Mouse (Mus musculus): ENCODE data around the gene Cpd. TPM values are rescaled to one million over a fixed set of nuclear protein-coding genes. Genes with fewer than 3 reads are reported as not detected.

Gene Cpd
- 14.8 and 16.6 TPM in 2 replicates for polyA plus RNA-seq (2016; fragmentation: Nextera tagmentation; extraction: Ambion mirVana)

DNA sequence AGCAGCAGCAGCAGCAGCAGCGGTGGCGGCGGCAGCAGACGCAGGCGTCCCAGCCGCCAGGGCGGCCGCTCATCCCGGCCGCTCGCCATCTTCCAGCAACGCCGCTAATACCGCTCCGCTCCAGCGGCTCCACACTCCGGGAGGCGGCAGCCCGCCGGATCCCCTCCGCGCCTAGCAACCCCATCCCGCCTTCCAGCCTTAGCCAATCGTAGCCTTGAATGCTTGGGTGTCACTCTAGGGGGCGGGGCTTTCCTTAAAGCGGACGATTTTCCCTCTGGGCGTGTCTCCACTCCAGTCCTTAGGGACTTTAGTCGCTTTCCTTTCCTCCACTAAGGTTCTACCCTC, at the start of gene Cpd:
TSS of gene Cpd (minus strand) at position 141 of the 345 bp plus-strand sequence.
- under 1% methylated on average over 28 of the region's 29 CpGs for WGBS
- H3K36me3 ChIP-seq, result no peaks in the 10 kb centered on the region
- H3K9ac ChIP-seq (replicated peaks), result peak within 1 kb of the TSS; percentile 92
- ATAC-seq (ENCODE audit: insufficient number of reproducible peaks, insufficient read depth, low FRiP score, low TSS enrichment, low read depth), result peak; percentile 99
- peak within 1 kb of the TSS; percentile 95 for H3K4me3 ChIP-seq (replicated peaks)
- H3K9me3 ChIP-seq, result no peaks in the 10 kb centered on the region
- peak within 1 kb of the TSS; percentile 90 for H3K27ac ChIP-seq
- H3K27me3 ChIP-seq, result no peaks in the 10 kb centered on the region
- H3K4me1 ChIP-seq (replicated peaks), result peaks cover 23% of the 10 kb centered on the region
- peak within 1 kb of the TSS; percentile 99 for H3K4me2 ChIP-seq

DNA sequence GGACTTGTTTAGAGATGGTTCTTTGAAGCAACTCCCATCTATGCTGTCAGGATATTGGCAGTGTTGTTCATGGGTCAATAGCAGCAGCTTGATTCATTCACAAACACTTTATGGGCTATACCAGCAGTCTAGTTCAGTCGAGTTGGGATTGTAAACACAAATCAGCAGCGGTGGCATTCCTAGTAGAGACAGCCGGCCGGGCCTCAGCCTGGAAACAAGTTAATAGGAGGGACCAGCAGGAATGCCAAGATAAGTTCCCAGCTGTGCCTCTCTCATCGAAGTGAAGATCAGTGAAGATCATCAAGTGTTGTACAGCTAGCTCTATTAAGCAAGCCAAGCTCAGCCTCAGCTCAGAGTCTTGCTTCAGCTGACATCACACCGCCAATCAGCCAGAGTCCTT, 49.5 kb upstream of the Cpd start:
- 0 out of 2 replicates have a peak overlapping the region, but pooled peaks have one; percentile 17 for H3K27ac ChIP-seq
- no peaks in the 10 kb centered on the region for H3K36me3 ChIP-seq
- no peaks in the 10 kb centered on the region for H3K27me3 ChIP-seq
- no peak overlapping the region for H3K4me3 ChIP-seq (replicated peaks)
- H3K9me3 ChIP-seq, result no peaks in the 10 kb centered on the region
- peaks cover 23% of the 10 kb centered on the region for H3K4me1 ChIP-seq (replicated peaks)
- H3K9ac ChIP-seq (replicated peaks), result no peak overlapping the region
- 51% methylated on average over 6 of the region's 6 CpGs for WGBS
- ATAC-seq (ENCODE audit: insufficient number of reproducible peaks, insufficient read depth, low FRiP score, low TSS enrichment, low read depth), result no peak
- H3K4me2 ChIP-seq, result no peak overlapping the region

DNA sequence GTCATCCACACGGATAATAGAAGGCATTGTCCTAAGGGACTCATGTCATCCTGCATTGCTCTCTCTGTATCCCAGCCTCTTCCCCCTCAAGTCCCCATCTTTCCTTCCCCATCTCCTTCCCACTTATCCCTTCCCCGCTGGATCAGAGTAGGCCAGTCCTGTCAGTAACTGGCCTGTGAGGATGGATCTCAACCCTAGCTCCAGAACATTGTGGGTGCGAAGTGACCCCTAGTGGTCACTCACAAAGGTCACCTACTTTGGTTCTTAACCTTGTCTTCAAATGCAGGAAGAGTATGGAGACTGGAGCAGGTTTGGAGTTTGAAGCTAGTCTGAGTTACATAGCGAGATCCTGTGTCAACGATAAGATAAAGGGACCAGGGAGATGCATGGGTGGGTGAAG, 47.4 kb upstream of the Cpd start:
- H3K9me3 ChIP-seq, result no peaks in the 10 kb centered on the region
- WGBS, result 38% methylated on average over 5 of the region's 5 CpGs
- no peak overlapping the region for H3K9ac ChIP-seq (replicated peaks)
- peaks cover 28% of the 10 kb centered on the region for H3K4me1 ChIP-seq (replicated peaks)
- H3K27ac ChIP-seq, result no peak overlapping the region
- H3K27me3 ChIP-seq, result no peaks in the 10 kb centered on the region
- H3K4me3 ChIP-seq (replicated peaks), result no peak overlapping the region
- H3K36me3 ChIP-seq, result no peaks in the 10 kb centered on the region
- ATAC-seq (ENCODE audit: insufficient number of reproducible peaks, insufficient read depth, low FRiP score, low TSS enrichment, low read depth), result no peak
- H3K4me2 ChIP-seq, result no peak overlapping the region

- H3K27me3 ChIP-seq, result no peaks in the 10 kb centered on the region
- H3K36me3 ChIP-seq, result no peaks in the 10 kb centered on the region
- H3K9ac ChIP-seq (replicated peaks), result no peak overlapping the region
- 10% methylated on average over 4 of the region's 4 CpGs for WGBS
- no peak overlapping the region for H3K27ac ChIP-seq
- ATAC-seq (ENCODE audit: insufficient number of reproducible peaks, insufficient read depth, low FRiP score, low TSS enrichment, low read depth), result no peak
- H3K4me1 ChIP-seq (replicated peaks), result peaks cover 28% of the 10 kb centered on the region
- H3K9me3 ChIP-seq, result no peaks in the 10 kb centered on the region
- H3K4me2 ChIP-seq, result no peak overlapping the region
- H3K4me3 ChIP-seq (replicated peaks), result no peak overlapping the region
Observed at GRCm38 (mm10) chr11:76893570-76893969, 46.8 kb upstream of the Cpd start.

DNA sequence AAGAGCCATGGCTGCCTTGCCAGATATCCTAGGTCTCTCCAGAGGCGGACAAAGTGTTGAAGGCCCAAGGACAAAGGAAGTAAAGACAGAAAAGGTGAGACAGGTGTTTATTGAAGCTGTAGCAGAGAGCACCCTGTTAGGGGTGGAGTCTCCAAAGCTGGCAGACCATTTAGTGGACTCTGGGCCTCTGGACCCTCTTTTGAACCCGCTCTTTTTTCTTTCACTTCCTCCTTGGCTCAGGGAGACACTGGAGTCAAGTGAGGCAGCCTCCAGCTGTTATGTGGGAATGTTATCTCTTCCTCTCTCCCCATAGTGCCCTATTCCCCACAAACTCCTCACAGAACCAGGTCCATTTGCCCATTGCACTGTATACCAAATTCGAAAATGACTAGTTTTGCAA, 46.2 kb upstream of the Cpd start:
- 77% methylated on average over 3 of the region's 3 CpGs for WGBS
- Histone ChIP-seq H3K36me3 (no peaks in the 10 kb centered on the region), H3K9me3 (no peaks in the 10 kb centered on the region), H3K4me1 (replicated peaks) (peaks cover 25% of the 10 kb centered on the region), H3K4me3 (replicated peaks) (no peak overlapping the region), H3K9ac (replicated peaks) (no peak overlapping the region), H3K4me2 (no peak overlapping the region), H3K27me3 (no peaks in the 10 kb centered on the region), H3K27ac (no peak overlapping the region)
- no peak for ATAC-seq (ENCODE audit: insufficient number of reproducible peaks, insufficient read depth, low FRiP score, low TSS enrichment, low read depth)

DNA sequence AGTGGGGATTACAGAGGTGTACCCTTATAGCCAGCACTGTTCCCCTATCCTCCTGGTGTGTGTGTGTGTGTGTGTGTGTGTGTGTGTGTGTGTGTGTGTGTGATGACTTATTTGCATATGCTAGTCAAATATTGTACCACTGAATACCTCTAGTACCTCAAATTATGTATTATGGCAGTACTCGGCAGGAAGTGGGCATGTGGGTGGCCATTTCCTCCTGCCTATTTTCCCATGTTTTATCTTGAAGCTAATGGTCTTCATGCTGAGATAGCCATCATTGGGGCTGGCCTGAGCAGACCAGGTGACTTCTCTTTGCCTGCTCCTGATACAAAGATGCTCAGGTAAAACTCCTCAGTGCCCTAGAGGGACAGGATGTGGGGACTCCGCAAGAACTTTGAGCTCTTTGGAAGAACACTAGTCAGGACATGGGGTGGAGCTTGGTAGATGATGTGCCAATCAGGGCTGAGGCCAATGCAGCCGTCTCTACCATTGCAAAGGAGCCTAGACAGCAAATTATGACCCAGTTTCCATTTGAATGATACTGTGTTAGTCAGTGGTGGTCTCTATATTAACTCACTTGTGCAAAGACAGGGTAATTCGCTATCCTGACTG, 45.0 kb upstream of the Cpd start:
- 84% methylated on average over 4 of the region's 4 CpGs for WGBS
- Histone ChIP-seq H3K27me3 (no peaks in the 10 kb centered on the region), H3K27ac (no peak overlapping the region), H3K4me2 (no peak overlapping the region), H3K4me3 (replicated peaks) (no peak overlapping the region), H3K4me1 (replicated peaks) (peaks cover 16% of the 10 kb centered on the region), H3K36me3 (no peaks in the 10 kb centered on the region), H3K9ac (replicated peaks) (no peak overlapping the region), H3K9me3 (no peaks in the 10 kb centered on the region)
- no peak for ATAC-seq (ENCODE audit: insufficient number of reproducible peaks, insufficient read depth, low FRiP score, low TSS enrichment, low read depth)

- no peak for ATAC-seq (ENCODE audit: insufficient number of reproducible peaks, insufficient read depth, low FRiP score, low TSS enrichment, low read depth)
- no peaks in the 10 kb centered on the region for H3K36me3 ChIP-seq
- WGBS, result 94% methylated on average over 7 of the region's 7 CpGs
Observed at GRCm38 (mm10) chr11:76891171-76891570, 44.4 kb upstream of the Cpd start.

DNA sequence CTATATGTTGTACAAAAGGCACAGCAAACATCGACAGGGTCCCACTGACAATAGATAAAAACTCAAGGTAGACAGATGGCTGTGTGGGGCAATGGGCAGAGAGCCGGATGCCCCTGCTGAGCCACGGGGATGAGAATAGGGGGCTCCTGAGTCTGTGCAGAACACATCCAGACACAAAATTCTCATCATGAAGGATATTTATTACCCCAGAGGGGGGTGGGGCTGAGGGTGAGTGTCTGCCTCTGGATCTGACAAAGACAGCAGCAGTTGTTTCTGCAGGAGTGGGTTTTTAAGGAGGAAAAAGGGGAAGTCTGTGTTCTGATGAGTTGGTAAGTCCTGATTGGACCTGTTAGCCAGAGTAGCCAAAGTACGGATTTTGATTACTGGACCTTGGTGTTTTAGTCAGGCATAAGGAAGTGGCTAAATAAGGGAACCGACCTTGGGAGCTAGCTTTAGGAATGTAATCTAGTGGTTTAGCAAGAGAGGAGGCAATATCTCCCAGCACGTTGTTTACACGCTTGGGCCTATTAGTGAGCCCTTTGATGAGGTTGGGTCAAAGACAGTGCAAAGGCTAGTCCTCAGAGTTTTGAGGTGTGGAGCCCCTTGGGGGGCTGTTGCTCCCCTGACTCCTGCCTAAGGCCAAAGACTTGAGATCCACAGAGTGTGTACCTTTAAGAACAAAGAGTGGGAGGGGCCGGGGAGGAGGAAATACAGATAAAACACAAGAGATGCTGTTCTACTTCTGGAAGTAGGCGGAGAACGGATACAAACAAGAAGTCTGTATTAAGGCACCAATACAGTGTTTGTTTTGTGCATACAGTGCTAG, 42.7 kb upstream of the Cpd start:
- peaks cover 11% of the 10 kb centered on the region for H3K4me1 ChIP-seq (replicated peaks)
- no peak overlapping the region for H3K4me3 ChIP-seq (replicated peaks)
- no peak overlapping the region for H3K9ac ChIP-seq (replicated peaks)
- 45% methylated on average over 10 of the region's 10 CpGs for WGBS
- no peaks in the 10 kb centered on the region; the same call in 1 of the 2 replicates for H3K27me3 ChIP-seq
- H3K27ac ChIP-seq, result no peak overlapping the region
- no peaks in the 10 kb centered on the region for H3K9me3 ChIP-seq
- H3K4me2 ChIP-seq, result no peak overlapping the region
- H3K36me3 ChIP-seq, result no peaks in the 10 kb centered on the region
- ATAC-seq (ENCODE audit: insufficient number of reproducible peaks, insufficient read depth, low FRiP score, low TSS enrichment, low read depth), result no peak

More at GRCm38 (mm10) chr11:76891171-76891570, 44.4 kb upstream of the Cpd start:
- Histone ChIP-seq H3K4me1 (replicated peaks) (peaks cover 11% of the 10 kb centered on the region), H3K4me2 (no peak overlapping the region), H3K4me3 (replicated peaks) (no peak overlapping the region), H3K27ac (no peak overlapping the region), H3K27me3 (no peaks in the 10 kb centered on the region), H3K9ac (replicated peaks) (no peak overlapping the region), H3K9me3 (no peaks in the 10 kb centered on the region)

DNA sequence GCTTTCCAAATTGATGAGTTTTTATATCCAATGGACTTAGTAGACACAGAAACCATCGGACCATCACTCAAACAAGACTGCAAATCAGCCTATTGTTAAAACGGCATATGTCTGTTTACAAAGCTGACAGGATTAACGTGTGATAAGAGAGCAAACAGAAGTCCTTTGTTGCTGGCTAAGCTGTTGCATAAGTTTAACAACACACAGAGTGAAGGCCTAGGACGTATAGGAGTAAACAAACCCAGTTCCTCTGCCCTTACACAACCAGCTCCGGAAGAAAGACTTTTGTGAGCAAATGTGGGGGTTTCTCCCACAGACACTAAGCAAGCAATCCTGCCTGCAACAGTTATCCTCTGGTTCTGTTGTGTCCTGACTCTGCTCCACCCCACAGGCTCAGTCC, 37.6 kb upstream of the Cpd start:
- Histone ChIP-seq H3K9me3 (no peaks in the 10 kb centered on the region), H3K9ac (replicated peaks) (no peak overlapping the region), H3K4me2 (no peak overlapping the region), H3K27ac (no peak overlapping the region), H3K4me1 (replicated peaks) (no peaks in the 10 kb centered on the region; the same call in 1 of the 2 replicates), H3K36me3 (no peaks in the 10 kb centered on the region), H3K4me3 (replicated peaks) (no peak overlapping the region), H3K27me3 (no peaks in the 10 kb centered on the region; the same call in 1 of the 2 replicates)
- WGBS, result 65% methylated on average over 5 of the region's 5 CpGs
- ATAC-seq (ENCODE audit: insufficient number of reproducible peaks, insufficient read depth, low FRiP score, low TSS enrichment, low read depth), result no peak

DNA sequence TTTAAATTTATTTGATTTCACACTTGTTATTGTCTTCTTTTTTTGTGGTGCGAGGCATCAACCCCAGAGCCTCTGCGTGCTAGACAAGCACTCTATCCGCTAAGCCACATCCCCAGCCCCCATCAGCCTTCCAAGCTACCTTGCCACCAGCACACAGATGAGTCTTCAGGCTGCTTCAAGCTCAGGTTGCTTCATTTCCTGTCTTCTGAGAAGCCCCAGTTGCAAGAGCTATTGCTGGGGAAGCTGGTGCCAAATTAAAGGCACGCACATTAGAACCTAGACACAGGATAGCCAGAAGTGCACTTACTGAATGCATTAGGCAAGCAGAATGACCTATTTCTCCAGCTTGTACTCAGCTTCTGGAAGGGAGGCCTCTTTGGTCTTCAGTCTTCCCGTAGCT, 33.0 kb upstream of the Cpd start:
- Histone ChIP-seq H3K36me3 (no peaks in the 10 kb centered on the region), H3K9ac (replicated peaks) (no peak overlapping the region), H3K4me2 (no peak overlapping the region), H3K4me1 (replicated peaks) (no peaks in the 10 kb centered on the region), H3K9me3 (no peaks in the 10 kb centered on the region), H3K4me3 (replicated peaks) (no peak overlapping the region), H3K27ac (no peak overlapping the region), H3K27me3 (no peaks in the 10 kb centered on the region)
- 73% methylated on average over 5 of the region's 5 CpGs for WGBS
- ATAC-seq (ENCODE audit: insufficient number of reproducible peaks, insufficient read depth, low FRiP score, low TSS enrichment, low read depth), result no peak

GRCm38 (mm10) chr11:76874766-76875165, 27.9 kb upstream of the Cpd start:
- no peaks in the 10 kb centered on the region for H3K4me1 ChIP-seq (replicated peaks)
- no peak overlapping the region for H3K4me3 ChIP-seq (replicated peaks)
- no peaks in the 10 kb centered on the region for H3K27me3 ChIP-seq
- H3K4me2 ChIP-seq, result no peak overlapping the region
- no peaks in the 10 kb centered on the region for H3K36me3 ChIP-seq
- 74% methylated on average over 6 of the region's 6 CpGs for WGBS
- no peak overlapping the region for H3K27ac ChIP-seq
- H3K9ac ChIP-seq (replicated peaks), result no peak overlapping the region
- ATAC-seq (ENCODE audit: insufficient number of reproducible peaks, insufficient read depth, low FRiP score, low TSS enrichment, low read depth), result no peak
- H3K9me3 ChIP-seq, result no peaks in the 10 kb centered on the region
